Mouse (Mus musculus): ENCODE measurements at regions not wholly inside any gene's neighbourhood (a gene's known extent, or its start where the extent isn't known, plus 50 kb on each side); places are given as distances from the start of the nearest gene placed in this dataset.
A peak's percentile ranks its signal among the peaks of the same experiment; 100 is the strongest.

- Histone ChIP-seq H3K27me3 (replicated peaks) (no peaks in the 10 kb centered on the region), H3K9me3 (replicated peaks) (no peaks in the 10 kb centered on the region), H3K4me2 (no peak overlapping the region), H3K4me1 (no peaks in the 10 kb centered on the region), H3K27ac (replicated peaks) (no peak overlapping the region), H3K4me3 (replicated peaks) (no peak overlapping the region), H3K36me3 (no peaks in the 10 kb centered on the region), H3K9ac (replicated peaks) (no peak overlapping the region)
- no peak for ATAC-seq (ENCODE audit: low FRiP score)
- 84% methylated on average over 2 of the region's 2 CpGs for WGBS
Observed at GRCm38 (mm10) chr10:43656207-43656606, 78.1 kb downstream of the Cd24a start.

- H3K4me2 ChIP-seq: no peak overlapping the region
- H3K9ac ChIP-seq (replicated peaks): no peak overlapping the region
- ATAC-seq (ENCODE audit: low FRiP score): no peak
- H3K4me3 ChIP-seq (replicated peaks): no peak overlapping the region
- 89% methylated on average over 8 of the region's 8 CpGs for WGBS
- no peaks in the 10 kb centered on the region for H3K9me3 ChIP-seq (replicated peaks)
- no peaks in the 10 kb centered on the region for H3K36me3 ChIP-seq
- no peak overlapping the region for H3K27ac ChIP-seq (replicated peaks)
- no peaks in the 10 kb centered on the region for H3K27me3 ChIP-seq (replicated peaks)
- no peaks in the 10 kb centered on the region for H3K4me1 ChIP-seq
Observed at GRCm38 (mm10) chr10:43657501-43658225, 79.6 kb downstream of the Cd24a start.

- Histone ChIP-seq H3K4me2 (no peak overlapping the region), H3K36me3 (no peaks in the 10 kb centered on the region), H3K27ac (replicated peaks) (no peak overlapping the region), H3K4me1 (no peaks in the 10 kb centered on the region), H3K27me3 (replicated peaks) (no peaks in the 10 kb centered on the region), H3K9me3 (replicated peaks) (no peaks in the 10 kb centered on the region), H3K9ac (replicated peaks) (no peak overlapping the region), H3K4me3 (replicated peaks) (no peak overlapping the region)
- no peak for ATAC-seq (ENCODE audit: low FRiP score)
- 79% methylated on average over 1 of the region's 1 CpGs for WGBS
Observed at GRCm38 (mm10) chr10:43658226-43658593, 80.1 kb downstream of the Cd24a start.

GRCm38 (mm10) chr10:43664844-43665243 lies 86.8 kb downstream of the Cd24a start:
- Histone ChIP-seq H3K4me3 (replicated peaks) (no peak overlapping the region), H3K27me3 (replicated peaks) (no peaks in the 10 kb centered on the region), H3K4me2 (no peak overlapping the region), H3K9me3 (replicated peaks) (no peaks in the 10 kb centered on the region), H3K36me3 (no peaks in the 10 kb centered on the region), H3K9ac (replicated peaks) (no peak overlapping the region), H3K27ac (replicated peaks) (no peak overlapping the region), H3K4me1 (no peaks in the 10 kb centered on the region; the same call in 1 of the 2 replicates)
- no peak for ATAC-seq (ENCODE audit: low FRiP score)
- 88% methylated on average over 4 of the region's 4 CpGs for WGBS

- Histone ChIP-seq H3K4me1 (no peaks in the 10 kb centered on the region; the same call in 1 of the 2 replicates), H3K27ac (replicated peaks) (no peak overlapping the region), H3K9me3 (replicated peaks) (no peaks in the 10 kb centered on the region), H3K27me3 (replicated peaks) (no peaks in the 10 kb centered on the region), H3K36me3 (no peaks in the 10 kb centered on the region), H3K4me3 (replicated peaks) (no peak overlapping the region), H3K4me2 (no peak overlapping the region), H3K9ac (replicated peaks) (no peak overlapping the region)
- ATAC-seq (ENCODE audit: low FRiP score): no peak
- 76% methylated on average over 9 of the region's 9 CpGs for whole genome bisulfite sequencing
Observed at GRCm38 (mm10) chr10:43666262-43667085, 88.4 kb downstream of the Cd24a start.

- ATAC-seq (ENCODE audit: low FRiP score): no peak
Observed at GRCm38 (mm10) chr10:43667086-43667690, 89.1 kb downstream of the Cd24a start.

GRCm38 (mm10) chr10:43667732-43668247 lies 89.7 kb downstream of the Cd24a start:
- H3K27ac ChIP-seq (replicated peaks): no peak overlapping the region
- H3K36me3 ChIP-seq: no peaks in the 10 kb centered on the region
- WGBS: 85% methylated on average over 11 of the region's 11 CpGs
- no peak overlapping the region for H3K4me3 ChIP-seq (replicated peaks)
- no peaks in the 10 kb centered on the region; the same call in 1 of the 2 replicates for H3K4me1 ChIP-seq
- H3K9me3 ChIP-seq (replicated peaks): no peaks in the 10 kb centered on the region
- H3K9ac ChIP-seq (replicated peaks): no peak overlapping the region
- no peaks in the 10 kb centered on the region for H3K27me3 ChIP-seq (replicated peaks)
- H3K4me2 ChIP-seq: peak overlapping the region; percentile 39; the same call in 1 of the 2 replicates
- no peak for ATAC-seq (ENCODE audit: low FRiP score)

More at GRCm38 (mm10) chr10:43667086-43667690, 89.1 kb downstream of the Cd24a start:
- Histone ChIP-seq H3K4me3 (replicated peaks) (no peak overlapping the region; the same call in 1 of the 2 replicates), H3K27ac (replicated peaks) (no peak overlapping the region), H3K4me1 (no peaks in the 10 kb centered on the region; the same call in 1 of the 2 replicates), H3K36me3 (no peaks in the 10 kb centered on the region), H3K9me3 (replicated peaks) (no peaks in the 10 kb centered on the region), H3K27me3 (replicated peaks) (no peaks in the 10 kb centered on the region), H3K4me2 (peak overlapping the region; percentile 39), H3K9ac (replicated peaks) (no peak overlapping the region)
- WGBS: 59% methylated on average over 25 of the region's 25 CpGs

GRCm38 (mm10) chr10:43669471-43669870 lies 91.4 kb downstream of the Cd24a start:
- Histone ChIP-seq H3K27me3 (replicated peaks) (no peaks in the 10 kb centered on the region), H3K9ac (replicated peaks) (no peak overlapping the region), H3K4me2 (no peak overlapping the region), H3K27ac (replicated peaks) (no peak overlapping the region), H3K9me3 (replicated peaks) (no peaks in the 10 kb centered on the region), H3K4me3 (replicated peaks) (no peak overlapping the region), H3K4me1 (no peaks in the 10 kb centered on the region; the same call in 1 of the 2 replicates), H3K36me3 (no peaks in the 10 kb centered on the region)
- no peak for ATAC-seq (ENCODE audit: low FRiP score)
- 80% methylated on average over 5 of the region's 5 CpGs for WGBS

GRCm38 (mm10) chr10:43670745-43671144 lies 92.7 kb downstream of the Cd24a start:
- no peaks in the 10 kb centered on the region for H3K27me3 ChIP-seq (replicated peaks)
- no peak overlapping the region for H3K4me3 ChIP-seq (replicated peaks)
- no peaks in the 10 kb centered on the region for H3K9me3 ChIP-seq (replicated peaks)
- no peak overlapping the region for H3K4me2 ChIP-seq
- H3K36me3 ChIP-seq: no peaks in the 10 kb centered on the region
- no peaks in the 10 kb centered on the region; the same call in 1 of the 2 replicates for H3K4me1 ChIP-seq
- no peak for ATAC-seq (ENCODE audit: low FRiP score)
- H3K27ac ChIP-seq (replicated peaks): no peak overlapping the region
- no peak overlapping the region for H3K9ac ChIP-seq (replicated peaks)
- 83% methylated on average over 1 of the region's 1 CpGs for WGBS

- no peak overlapping the region for H3K27ac ChIP-seq (replicated peaks)
- no peaks in the 10 kb centered on the region for H3K27me3 ChIP-seq (replicated peaks)
- no peaks in the 10 kb centered on the region; the same call in 1 of the 2 replicates for H3K4me1 ChIP-seq
- no peak overlapping the region for H3K4me2 ChIP-seq
- H3K9me3 ChIP-seq (replicated peaks): no peaks in the 10 kb centered on the region
- 92% methylated on average over 3 of the region's 3 CpGs for WGBS
- no peak for ATAC-seq (ENCODE audit: low FRiP score)
- H3K9ac ChIP-seq (replicated peaks): no peak overlapping the region
- H3K4me3 ChIP-seq (replicated peaks): no peak overlapping the region
- no peaks in the 10 kb centered on the region for H3K36me3 ChIP-seq
Observed at GRCm38 (mm10) chr10:43671785-43672184, 93.7 kb downstream of the Cd24a start.

GRCm38 (mm10) chr10:43672490-43672889 lies 94.4 kb downstream of the Cd24a start:
- ATAC-seq (ENCODE audit: low FRiP score): no peak
- Histone ChIP-seq H3K36me3 (no peaks in the 10 kb centered on the region), H3K4me2 (no peak overlapping the region), H3K27me3 (replicated peaks) (no peaks in the 10 kb centered on the region), H3K4me1 (no peaks in the 10 kb centered on the region; the same call in 1 of the 2 replicates), H3K27ac (replicated peaks) (no peak overlapping the region), H3K9ac (replicated peaks) (no peak overlapping the region), H3K4me3 (replicated peaks) (no peak overlapping the region), H3K9me3 (replicated peaks) (no peaks in the 10 kb centered on the region)
- WGBS: 49% methylated on average over 6 of the region's 6 CpGs

All from neural tube, embryonic 15.5 days (tissue).